Mouse (Mus musculus) heart, embryonic 11.5 days (tissue): Measurements from ENCODE around the gene Spry1. TPM values are rescaled to one million over a fixed set of nuclear protein-coding genes. Genes with fewer than 3 reads are reported as not detected.
"Not testable (repeated sequence)": the region's sequence is repeated elsewhere in the genome, so short reads cannot be mapped to it uniquely, and the experiment has no call there.

ENCODE experiments used
- ATAC-seq: fragments of 200-750 bp; cut with Nextera tagmentation; replicated peaks from 2 replicates; pipeline ENCODE4 v1.8.0; 2017; ENCODE audit warnings: moderate library complexity; ENCODE audit not compliant: insufficient number of reproducible peaks, low FRiP score, low TSS enrichment
- H3K27ac ChIP-seq: fragments of 300-500 bp; sonication (generic); 2 replicates; pipeline ENCODE4 v1.5.1; 2014; ENCODE audit warnings: mild to moderate bottlenecking, low read depth, low read length
- H3K27me3 ChIP-seq: fragments of 300-500 bp; sonication (generic); 2 replicates; pipeline ENCODE4 v1.6.1; 2014; ENCODE audit warnings: mild to moderate bottlenecking, low read length, mixed read lengths; ENCODE audit not compliant: control insufficient read depth, insufficient read depth
- H3K36me3 ChIP-seq: fragments of 300-500 bp; sonication (generic); 2 replicates; pipeline ENCODE4 v1.6.1; 2014; ENCODE audit warnings: mild to moderate bottlenecking, low read length, moderate library complexity, mixed read lengths; ENCODE audit not compliant: control insufficient read depth, insufficient read depth
- H3K4me1 ChIP-seq: fragments of 300-500 bp; sonication (generic); 2 replicates; pipeline ENCODE4 v1.6.1; 2014; ENCODE audit warnings: low read length; ENCODE audit not compliant: control insufficient read depth, insufficient read depth
- H3K4me2 ChIP-seq: fragments of 300-500 bp; sonication (generic); 2 replicates; pipeline ENCODE4 v1.6.1; 2014; ENCODE audit warnings: mild to moderate bottlenecking, moderate library complexity
- H3K4me3 ChIP-seq: fragments of 300-500 bp; sonication (generic); 2 replicates; pipeline ENCODE4 v1.5.1; 2014; ENCODE audit warnings: low read depth, low read length
- H3K9ac ChIP-seq: fragments of 300-500 bp; sonication (generic); 2 replicates; pipeline ENCODE4 v1.6.1; 2014; ENCODE audit warnings: mild to moderate bottlenecking, low read depth, low read length, moderate library complexity
- H3K9me3 ChIP-seq: fragments of 300-500 bp; sonication (generic); replicated peaks from 2 replicates; pipeline ENCODE4 v1.6.1; 2016; ENCODE audit warnings: low read length; ENCODE audit not compliant: control insufficient read depth
- WGBS: fragments of 180-500 bp; shearing (Covaris S2); extraction: QIAGEN DNeasy Blood & Tissue Kit; methylation state at CpG from one replicate; pipeline ENCODE4 v1.1.7; 2014; ENCODE audit not compliant: insufficient replicate concordance; 5-methylcytosine and 5-hydroxymethylcytosine counted together
- polyA plus RNA-seq: library from polyadenylated mRNA; unstranded; fragments of >200 nt; fragmentation: Nextera tagmentation; extraction: Ambion mirVana; gene quantifications from 2 replicates; pipeline ENCODE4 v1.2.1, GENCODE M21; 2014

The Spry1 gene
- 4.8 and 6.3 TPM in 2 replicates for polyA plus RNA-seq

DNA sequence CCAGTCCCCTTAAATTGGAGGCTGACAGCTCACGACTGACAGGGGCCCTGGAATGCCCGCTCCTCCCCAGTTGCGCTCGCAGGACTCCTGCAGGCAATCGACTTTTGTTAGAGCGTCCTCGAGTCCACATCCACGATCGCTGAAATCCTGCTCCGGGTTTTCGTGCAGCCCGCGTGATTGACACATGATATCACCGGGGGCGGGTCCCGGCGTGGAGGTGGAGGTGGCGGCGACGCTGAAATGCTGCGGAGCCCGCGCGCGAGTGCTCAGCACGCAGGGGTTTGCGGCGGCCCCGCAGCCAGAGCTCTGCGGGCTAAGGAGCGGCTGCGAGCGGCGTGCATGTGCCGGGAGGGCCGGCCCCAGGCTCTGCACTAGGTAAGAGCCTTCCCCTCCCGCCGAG is at the start of gene Spry1:
Gene Spry1, plus strand, starts transcription at position 258 of the 400 bp plus-strand sequence.
- H3K27ac ChIP-seq, result peak within 1 kb of the TSS; percentile 57
- H3K4me3 ChIP-seq, result peak within 1 kb of the TSS; percentile 81
- H3K36me3 ChIP-seq, result no peaks in the 10 kb centered on the region
- whole genome bisulfite sequencing, result 0% methylated on average over 38 of the region's 38 CpGs
- H3K9me3 ChIP-seq, result no peaks in the 10 kb centered on the region
- H3K4me1 ChIP-seq, result peaks cover 3% of the 10 kb centered on the region; the same call in 1 of the 2 replicates
- H3K9ac ChIP-seq, result peak within 1 kb of the TSS; percentile 80
- peaks cover 4% of the 10 kb centered on the region; the same call in 1 of the 2 replicates for H3K27me3 ChIP-seq
- H3K4me2 ChIP-seq, result peak within 1 kb of the TSS; percentile 95
- ATAC-seq, result peak; percentile 78

DNA sequence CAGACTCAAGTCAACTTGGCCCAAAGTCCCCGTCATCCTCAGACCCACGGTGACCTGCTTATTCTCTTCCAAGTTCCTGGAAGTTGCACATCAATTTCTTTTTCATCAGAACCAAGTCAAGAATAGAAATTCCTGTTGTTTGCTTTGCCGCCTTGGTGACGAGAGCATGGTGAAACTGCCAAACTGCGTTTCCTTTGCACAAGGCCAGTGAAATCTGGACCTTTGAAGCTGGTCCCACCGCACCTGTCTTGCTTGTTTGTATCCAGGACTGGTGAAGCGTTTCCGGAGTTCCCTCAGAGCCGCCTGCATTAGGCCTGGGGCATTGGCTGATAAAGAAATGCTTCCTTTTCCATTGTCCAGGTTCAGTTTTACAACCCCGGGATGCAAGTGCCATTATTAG is 44.0 kb upstream of the Spry1 start:
- H3K9me3 ChIP-seq, result no peaks in the 10 kb centered on the region
- H3K27ac ChIP-seq, result no peak overlapping the region
- no peaks in the 10 kb centered on the region for H3K36me3 ChIP-seq
- no peaks in the 10 kb centered on the region for H3K27me3 ChIP-seq
- no peak for ATAC-seq
- H3K4me2 ChIP-seq, result no peak overlapping the region
- H3K4me1 ChIP-seq, result 0 out of 2 replicates have a peak, but pooled peaks cover 6% of the 10 kb centered on the region
- 63% methylated on average over 10 of the region's 10 CpGs for WGBS
- H3K9ac ChIP-seq, result no peak overlapping the region
- H3K4me3 ChIP-seq, result no peak overlapping the region

- Histone ChIP-seq H3K9me3 (no peaks in the 10 kb centered on the region), H3K27me3 (no peaks in the 10 kb centered on the region), H3K36me3 (no peaks in the 10 kb centered on the region), H3K4me1 (0 out of 2 replicates have a peak, but pooled peaks cover 6% of the 10 kb centered on the region), H3K4me2 (no peak overlapping the region), H3K27ac (no peak overlapping the region), H3K9ac (no peak overlapping the region), H3K4me3 (no peak overlapping the region)
- WGBS, result 65% methylated on average over 6 of the region's 6 CpGs
- ATAC-seq, result no peak
Observed at GRCm38 (mm10) chr3:37596519-37596918, 43.2 kb upstream of the Spry1 start.

DNA sequence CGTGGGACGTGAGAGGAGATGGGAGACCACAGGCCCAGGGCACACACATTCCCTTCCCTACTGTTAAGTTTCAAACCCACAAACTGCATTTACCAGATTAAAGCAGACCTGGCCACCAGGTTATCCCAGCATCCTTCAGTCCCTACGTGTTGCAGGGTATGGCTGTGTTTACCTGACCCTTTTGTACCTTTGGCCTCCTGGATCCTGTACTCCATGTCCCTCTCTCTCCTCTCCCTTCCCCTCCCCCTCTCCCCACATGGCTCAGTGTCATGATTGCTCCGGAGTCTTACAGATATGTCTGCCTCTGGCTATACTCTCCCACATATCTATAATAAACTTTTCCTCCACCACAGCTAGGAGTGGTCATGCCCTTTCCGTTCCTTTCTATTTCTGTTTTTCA is 42.5 kb upstream of the Spry1 start:
- ATAC-seq, result no peak
- H3K9ac ChIP-seq, result no peak overlapping the region
- H3K27me3 ChIP-seq, result no peaks in the 10 kb centered on the region
- no peaks in the 10 kb centered on the region for H3K9me3 ChIP-seq
- no peak overlapping the region for H3K27ac ChIP-seq
- no peak overlapping the region for H3K4me3 ChIP-seq
- H3K36me3 ChIP-seq, result no peaks in the 10 kb centered on the region
- no peak overlapping the region for H3K4me2 ChIP-seq
- 0 out of 2 replicates have a peak, but pooled peaks cover 6% of the 10 kb centered on the region for H3K4me1 ChIP-seq
- 58% methylated on average over 5 of the region's 5 CpGs for WGBS

DNA sequence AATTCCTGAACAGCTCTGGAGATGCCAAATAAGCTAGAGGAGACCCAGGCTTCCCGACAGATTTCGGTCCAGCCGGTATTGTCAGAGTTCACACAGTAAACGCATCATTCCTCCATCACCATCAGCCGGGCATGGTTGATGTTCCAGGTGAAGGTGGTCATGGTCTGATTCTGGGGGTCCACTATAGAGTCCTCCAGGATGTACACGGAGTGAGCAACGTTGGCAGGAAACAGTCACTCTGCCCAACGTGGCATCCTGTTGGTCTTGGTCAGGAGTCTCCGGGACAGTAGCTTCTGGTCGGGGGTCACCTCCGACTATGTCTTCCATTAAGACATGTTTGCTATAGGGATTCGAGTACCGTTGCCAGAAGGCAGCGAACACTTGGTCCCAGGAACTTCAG is 40.1 kb upstream of the Spry1 start:
- ATAC-seq, H3K9ac ChIP-seq, H3K4me1 ChIP-seq, H3K4me2 ChIP-seq, H3K9me3 ChIP-seq, H3K4me3 ChIP-seq, H3K27ac ChIP-seq, H3K36me3 ChIP-seq, H3K27me3 ChIP-seq: not testable (repeated sequence)
- WGBS, result 87% methylated on average over 14 of the region's 14 CpGs

GRCm38 (mm10) chr3:37602356-37602755 is 37.4 kb upstream of the Spry1 start:
- no peak overlapping the region for H3K4me3 ChIP-seq
- H3K4me1 ChIP-seq, result no peaks in the 10 kb centered on the region
- H3K27me3 ChIP-seq, result no peaks in the 10 kb centered on the region
- 96% methylated on average over 9 of the region's 9 CpGs for WGBS
- no peak overlapping the region for H3K27ac ChIP-seq
- no peaks in the 10 kb centered on the region for H3K9me3 ChIP-seq
- no peak overlapping the region for H3K9ac ChIP-seq
- H3K4me2 ChIP-seq, result no peak overlapping the region
- no peaks in the 10 kb centered on the region for H3K36me3 ChIP-seq
- ATAC-seq, result no peak

DNA sequence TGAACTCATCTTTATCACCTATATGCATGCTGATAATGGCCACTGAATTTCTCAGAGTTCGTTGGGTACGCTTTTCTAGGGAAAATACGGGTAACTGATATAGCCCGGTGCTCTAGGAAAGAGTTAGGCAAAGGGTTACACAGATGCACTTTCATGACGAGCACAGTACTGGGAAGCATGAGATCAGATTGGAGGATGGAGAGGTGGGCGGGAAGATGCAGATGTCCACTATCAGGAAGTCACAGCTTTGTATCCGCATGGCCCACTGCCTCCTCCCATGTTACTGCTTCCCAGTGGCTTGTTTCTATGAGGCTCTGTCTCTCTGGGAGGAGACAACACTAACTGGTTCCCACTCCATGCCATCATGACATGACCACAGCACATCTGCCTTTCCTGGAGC is 36.9 kb upstream of the Spry1 start:
- H3K27me3 ChIP-seq, result no peaks in the 10 kb centered on the region
- no peak overlapping the region for H3K4me3 ChIP-seq
- no peak overlapping the region for H3K9ac ChIP-seq
- H3K4me2 ChIP-seq, result no peak overlapping the region
- no peaks in the 10 kb centered on the region for H3K36me3 ChIP-seq
- H3K27ac ChIP-seq, result no peak overlapping the region
- no peaks in the 10 kb centered on the region for H3K4me1 ChIP-seq
- WGBS, result 64% methylated on average over 7 of the region's 7 CpGs
- no peak for ATAC-seq
- H3K9me3 ChIP-seq, result no peaks in the 10 kb centered on the region

GRCm38 (mm10) chr3:37603541-37603940 is 36.2 kb upstream of the Spry1 start:
- no peak for ATAC-seq
- Histone ChIP-seq H3K4me2 (no peak overlapping the region), H3K27ac (no peak overlapping the region), H3K9ac (no peak overlapping the region), H3K4me1 (no peaks in the 10 kb centered on the region), H3K27me3 (no peaks in the 10 kb centered on the region), H3K4me3 (no peak overlapping the region), H3K36me3 (no peaks in the 10 kb centered on the region), H3K9me3 (no peaks in the 10 kb centered on the region)
- 73% methylated on average over 3 of the region's 3 CpGs for WGBS
